Mouse (Mus musculus): ENCODE measurements at regions not wholly inside any gene's neighbourhood (a gene's known extent, or its start where the extent isn't known, plus 50 kb on each side); places are given as distances from the start of the nearest gene placed in this dataset.

DNA sequence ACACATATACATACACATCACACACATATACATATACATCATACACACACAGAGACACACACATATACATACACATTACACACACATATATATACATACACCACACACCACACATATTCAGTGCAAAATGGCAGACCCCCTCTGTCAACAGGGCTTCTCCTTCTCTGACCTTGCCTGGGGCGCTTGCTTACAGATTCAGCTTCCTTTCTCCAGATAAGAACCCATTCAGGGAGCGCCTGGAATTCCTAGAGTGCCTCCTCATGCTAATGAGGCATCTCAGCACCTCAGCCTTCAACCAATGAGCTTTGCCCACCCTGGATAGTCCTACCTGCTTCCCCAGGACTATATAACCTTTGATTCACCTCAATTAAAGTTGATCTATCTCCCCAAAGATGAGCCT, 200.3 kb downstream of the Spata18 start:
- Histone ChIP-seq H3K27ac (replicated peaks) (no peak overlapping the region), H3K9me3 (no peaks in the 10 kb centered on the region), H3K36me3 (replicated peaks) (no peaks in the 10 kb centered on the region), H3K4me1 (peaks cover 19% of the 10 kb centered on the region), H3K27me3 (replicated peaks; ENCODE audit: low read depth, poor library complexity, severe bottlenecking) (0 out of 2 replicates have a peak, but pooled peaks cover 9% of the 10 kb centered on the region), H3K4me3 (no peak overlapping the region)
- 51% methylated on average over 2 of the region's 2 CpGs for WGBS
- peak; percentile 8 for DNase-seq (ENCODE audit: low spot score)

DNA sequence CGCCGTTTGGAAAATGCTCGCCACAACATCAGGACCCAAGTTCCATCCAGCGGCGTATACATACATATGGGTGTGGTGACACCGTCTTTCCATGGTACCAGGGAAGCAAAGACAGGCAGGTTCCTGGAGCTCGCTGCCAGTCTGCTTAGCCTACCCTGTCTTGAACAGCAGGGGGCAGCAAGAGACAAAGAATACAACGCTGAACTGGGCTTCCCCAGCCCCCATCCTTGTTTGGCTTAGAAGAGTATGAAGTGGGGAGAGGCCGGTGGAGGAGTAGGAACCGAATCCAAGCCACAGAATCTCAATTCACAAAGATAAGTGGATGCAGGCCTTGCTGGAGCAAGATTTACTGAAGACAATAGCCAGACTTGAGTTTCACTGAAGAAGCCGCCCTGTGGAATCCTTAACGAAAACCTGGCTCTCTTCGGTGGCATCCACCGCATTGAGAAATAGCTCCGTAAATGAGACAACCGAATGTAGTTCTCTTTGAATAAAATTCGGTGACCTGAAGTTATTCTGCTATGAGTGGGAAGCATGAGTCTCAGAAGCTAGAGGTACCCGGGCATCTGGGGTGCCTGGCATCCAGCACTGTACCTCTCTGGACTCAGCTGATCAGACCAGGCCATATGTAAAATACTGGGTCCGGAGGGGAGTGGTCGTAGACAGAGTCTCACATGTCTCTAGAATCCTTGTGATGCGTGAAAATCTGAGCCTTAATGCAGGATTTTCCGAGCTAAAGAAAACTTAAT, 203.0 kb downstream of the Spata18 start:
- peaks cover 16% of the 10 kb centered on the region for H3K4me1 ChIP-seq
- H3K27ac ChIP-seq (replicated peaks) = peak overlapping the region; percentile 69
- no peak overlapping the region for H3K4me3 ChIP-seq
- peak; percentile 84 for DNase-seq (ENCODE audit: low spot score)
- 46% methylated on average over 22 of the region's 22 CpGs for WGBS
- no peaks in the 10 kb centered on the region for H3K9me3 ChIP-seq
- H3K27me3 ChIP-seq (replicated peaks; ENCODE audit: low read depth, poor library complexity, severe bottlenecking) = 0 out of 2 replicates have a peak, but pooled peaks cover 6% of the 10 kb centered on the region
- H3K36me3 ChIP-seq (replicated peaks) = no peaks in the 10 kb centered on the region

DNA sequence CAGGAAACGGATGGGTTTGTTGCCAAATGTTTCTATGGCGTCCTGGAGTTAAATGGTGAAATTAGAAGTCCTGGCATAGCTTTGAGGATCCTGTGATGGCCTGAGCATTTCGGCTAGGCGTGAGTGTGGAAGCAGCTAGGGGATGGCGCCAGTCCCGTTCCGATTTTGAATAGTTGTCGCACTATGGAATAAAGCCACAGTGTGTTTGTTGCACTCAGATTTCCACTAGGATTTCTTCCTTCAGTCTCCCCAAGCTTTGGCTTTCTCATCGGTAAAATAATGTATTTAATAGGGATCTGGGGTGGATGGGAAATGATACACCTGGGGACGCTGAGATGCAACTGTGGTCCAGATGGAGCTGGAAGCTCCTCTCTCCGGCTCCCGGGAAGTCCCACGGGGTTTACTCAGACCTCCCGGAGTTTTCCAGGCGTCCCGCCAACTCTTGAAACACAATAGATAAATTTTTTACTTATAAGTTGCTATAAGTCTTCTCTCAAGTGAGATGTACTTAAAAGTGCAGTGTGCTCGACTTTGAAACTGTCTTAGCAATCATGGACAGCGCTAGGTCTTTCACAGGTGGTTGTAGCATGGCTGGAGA, 203.7 kb downstream of the Spata18 start:
- Histone ChIP-seq H3K4me3 (no peak overlapping the region), H3K9me3 (no peaks in the 10 kb centered on the region), H3K27ac (replicated peaks) (peak overlapping the region; percentile 69; the same call in 1 of the 2 replicates), H3K36me3 (replicated peaks) (no peaks in the 10 kb centered on the region), H3K27me3 (replicated peaks; ENCODE audit: low read depth, poor library complexity, severe bottlenecking) (0 out of 2 replicates have a peak, but pooled peaks cover 6% of the 10 kb centered on the region), H3K4me1 (peaks cover 16% of the 10 kb centered on the region)
- WGBS = 87% methylated on average over 18 of the region's 18 CpGs
- DNase-seq (ENCODE audit: low spot score) = peak; percentile 6

DNA sequence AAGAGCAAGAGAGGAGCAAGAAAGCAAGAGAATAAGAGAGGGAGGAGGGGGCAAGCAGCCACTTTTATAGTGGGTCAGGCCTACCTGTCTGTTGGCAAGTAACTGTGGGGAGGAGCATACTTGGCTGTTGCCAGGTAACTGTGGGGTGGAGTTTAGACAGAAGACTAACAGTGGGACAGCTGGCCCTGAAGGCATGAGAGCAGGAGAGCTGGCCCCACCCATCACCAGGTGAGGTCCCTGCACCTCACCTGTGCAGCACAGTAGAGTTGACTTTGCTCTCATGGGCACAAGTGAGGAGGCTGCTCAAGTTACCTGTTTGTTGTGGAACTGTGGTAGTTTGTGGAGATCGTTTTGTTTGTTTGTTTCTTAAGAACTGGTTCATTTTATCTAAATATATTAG, 208.1 kb downstream of the Spata18 start:
- WGBS = 84% methylated on average over 1 of the region's 1 CpGs
- Histone ChIP-seq H3K36me3 (replicated peaks) (no peaks in the 10 kb centered on the region), H3K27me3 (replicated peaks; ENCODE audit: low read depth, poor library complexity, severe bottlenecking) (no peaks in the 10 kb centered on the region), H3K9me3 (no peaks in the 10 kb centered on the region), H3K27ac (replicated peaks) (no peak overlapping the region), H3K4me1 (peaks cover 8% of the 10 kb centered on the region), H3K4me3 (no peak overlapping the region)
- DNase-seq (ENCODE audit: low spot score) = peak; percentile 8

DNA sequence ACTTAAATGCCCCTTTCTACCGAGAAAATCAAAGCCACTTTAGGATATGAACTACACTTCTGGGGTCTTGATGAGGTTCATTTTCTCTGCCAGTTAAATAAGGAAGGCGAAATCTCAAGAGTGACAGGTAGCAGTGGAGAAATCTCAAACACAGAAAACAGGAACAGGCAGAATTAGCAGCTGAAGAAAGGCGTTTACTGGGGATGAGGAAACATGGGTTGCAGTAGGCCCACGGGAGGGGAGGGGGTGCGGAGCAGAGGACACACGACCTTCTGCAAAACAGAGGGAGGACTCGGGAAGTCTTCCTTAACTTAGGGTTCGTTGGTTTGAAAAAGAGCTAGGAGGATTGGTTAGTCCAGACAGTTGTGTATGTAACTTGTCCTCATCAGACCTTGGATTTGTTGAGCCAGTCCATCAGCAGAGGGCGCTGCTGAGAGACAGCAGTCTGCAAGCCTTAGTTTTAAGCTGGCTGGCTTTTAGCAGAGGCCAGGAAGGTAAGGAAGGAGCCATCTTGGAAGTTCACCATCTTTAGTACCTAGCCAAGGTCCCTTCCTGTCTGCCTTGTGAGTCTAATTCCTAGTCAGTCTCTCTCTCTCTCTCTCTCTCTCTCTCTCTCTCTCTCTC, 204.0 kb downstream of the Usp46 start:
- Histone ChIP-seq H3K4me3 (no peak overlapping the region), H3K27me3 (replicated peaks; ENCODE audit: low read depth, poor library complexity, severe bottlenecking) (no peaks in the 10 kb centered on the region), H3K36me3 (replicated peaks) (no peaks in the 10 kb centered on the region), H3K27ac (replicated peaks) (no peak overlapping the region), H3K4me1 (no peaks in the 10 kb centered on the region), H3K9me3 (no peaks in the 10 kb centered on the region)
- DNase-seq (ENCODE audit: low spot score) = peak; percentile 71
- WGBS = 77% methylated on average over 9 of the region's 9 CpGs

DNA sequence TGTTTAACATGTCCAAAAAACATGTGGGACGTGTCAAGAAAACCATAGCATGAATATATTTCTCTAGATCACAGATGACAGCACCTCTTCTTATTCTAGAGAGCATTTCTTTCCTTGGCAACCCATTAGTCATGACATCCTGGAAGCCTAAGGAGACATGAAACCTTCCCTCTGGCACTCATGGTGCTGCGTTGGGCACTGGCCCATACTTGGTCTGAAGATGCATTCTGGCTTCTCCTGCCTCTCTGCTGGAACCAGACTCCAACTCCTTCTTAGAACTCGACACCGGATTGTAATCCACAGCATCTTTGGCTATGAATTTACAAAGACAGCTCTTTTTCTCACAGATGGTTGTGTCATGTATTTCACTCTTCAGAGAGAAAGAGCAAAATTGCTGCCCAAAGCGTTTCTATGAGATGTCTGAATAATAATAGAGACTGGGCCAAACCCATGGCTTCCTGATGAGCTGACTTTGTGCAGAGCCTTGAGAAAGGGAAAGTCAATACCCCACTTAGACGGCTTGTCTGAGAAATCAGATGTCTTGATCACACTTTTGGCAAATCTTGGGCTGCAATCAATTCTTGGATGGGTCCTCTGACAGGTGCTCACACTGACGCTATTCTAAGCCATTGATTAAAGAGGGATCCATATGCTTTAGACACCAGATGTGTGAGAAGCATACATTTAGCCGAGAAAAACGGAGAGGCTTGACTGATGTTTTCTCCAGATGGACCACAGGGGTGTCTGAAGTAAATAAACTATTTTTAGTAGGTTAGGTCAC, 195.4 kb downstream of the Usp46 start:
- Histone ChIP-seq H3K36me3 (replicated peaks) (no peaks in the 10 kb centered on the region), H3K4me3 (no peak overlapping the region), H3K27me3 (replicated peaks; ENCODE audit: low read depth, poor library complexity, severe bottlenecking) (no peaks in the 10 kb centered on the region), H3K4me1 (no peaks in the 10 kb centered on the region), H3K27ac (replicated peaks) (no peak overlapping the region), H3K9me3 (no peaks in the 10 kb centered on the region)
- no peak for DNase-seq (ENCODE audit: low spot score)
- WGBS = 76% methylated on average over 9 of the region's 9 CpGs

DNA sequence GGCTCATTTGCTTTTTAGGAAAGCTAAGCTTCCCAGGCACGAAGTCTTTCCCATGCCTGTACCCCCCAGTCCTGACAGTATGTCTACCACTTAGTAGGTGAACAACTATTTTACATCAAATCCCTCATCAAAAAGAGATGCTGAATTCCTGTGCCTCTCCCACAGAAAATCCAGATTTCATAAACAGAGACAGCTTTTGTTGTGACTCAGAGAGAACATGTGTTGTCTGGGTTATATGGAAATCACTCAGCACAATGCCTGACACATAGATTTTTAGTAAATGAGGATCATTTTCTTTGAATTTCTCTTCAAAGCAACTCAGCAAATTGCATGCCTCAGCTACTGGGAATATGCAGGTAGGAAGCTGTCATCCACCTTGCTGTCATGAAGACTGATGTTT, 193.5 kb downstream of the Usp46 start:
- no peaks in the 10 kb centered on the region for H3K4me1 ChIP-seq
- 90% methylated on average over 1 of the region's 1 CpGs for WGBS
- H3K27ac ChIP-seq (replicated peaks) = no peak overlapping the region
- no peaks in the 10 kb centered on the region for H3K27me3 ChIP-seq (replicated peaks; ENCODE audit: low read depth, poor library complexity, severe bottlenecking)
- DNase-seq (ENCODE audit: low spot score) = no peak
- no peak overlapping the region for H3K4me3 ChIP-seq
- no peaks in the 10 kb centered on the region for H3K9me3 ChIP-seq
- H3K36me3 ChIP-seq (replicated peaks) = no peaks in the 10 kb centered on the region

DNA sequence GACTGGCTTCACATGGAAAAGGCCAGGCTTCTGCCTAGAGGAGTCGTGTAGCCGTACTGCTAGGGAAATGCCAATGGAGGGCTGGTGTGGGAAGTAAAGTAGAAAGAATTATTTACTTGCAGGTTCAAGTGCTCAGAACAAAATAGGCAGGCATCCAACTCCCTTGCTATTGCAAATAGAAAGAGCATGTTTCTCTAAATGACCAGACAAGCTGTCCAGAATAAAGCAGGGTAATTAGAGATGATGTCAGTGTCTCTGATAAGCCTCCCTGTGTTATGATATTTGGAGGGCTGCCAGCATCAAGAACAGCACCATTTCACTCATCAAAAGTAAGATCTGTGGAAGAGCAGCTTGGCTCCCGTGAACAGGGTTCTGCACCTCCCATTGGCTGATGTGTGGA, 192.4 kb downstream of the Usp46 start:
- WGBS = 84% methylated on average over 3 of the region's 3 CpGs

DNA sequence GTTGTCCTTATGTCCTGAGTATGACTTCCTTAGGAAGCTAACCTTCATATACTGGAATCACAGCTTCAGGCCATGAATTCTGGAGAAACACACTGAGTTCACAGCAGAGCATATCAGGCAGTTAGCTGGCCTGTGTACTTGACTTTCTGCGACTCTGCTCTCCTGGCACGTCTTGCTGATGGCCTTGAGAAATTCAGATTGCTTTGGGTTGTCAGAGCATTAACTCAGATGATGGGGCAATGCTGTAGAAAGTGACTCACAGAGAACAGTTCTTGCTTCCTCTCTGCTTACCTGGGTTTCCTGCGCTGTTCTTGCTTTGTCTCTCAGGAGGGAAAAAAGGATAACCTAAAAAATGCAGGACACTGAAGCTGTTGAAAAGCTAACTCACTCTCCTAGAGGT, 187.3 kb downstream of the Usp46 start:
- H3K9me3 ChIP-seq = no peaks in the 10 kb centered on the region
- peaks cover 21% of the 10 kb centered on the region for H3K4me1 ChIP-seq
- no peak overlapping the region for H3K4me3 ChIP-seq
- H3K27me3 ChIP-seq (replicated peaks; ENCODE audit: low read depth, poor library complexity, severe bottlenecking) = no peaks in the 10 kb centered on the region
- peak overlapping the region; percentile 36; the same call in 1 of the 2 replicates for H3K27ac ChIP-seq (replicated peaks)
- no peaks in the 10 kb centered on the region for H3K36me3 ChIP-seq (replicated peaks)
- no peak for DNase-seq (ENCODE audit: low spot score)
- WGBS = 67% methylated on average over 3 of the region's 3 CpGs

More for the DNA sequence above, 192.4 kb downstream of the Usp46 start:
- Histone ChIP-seq H3K36me3 (replicated peaks) (no peaks in the 10 kb centered on the region), H3K27me3 (replicated peaks; ENCODE audit: low read depth, poor library complexity, severe bottlenecking) (no peaks in the 10 kb centered on the region), H3K4me1 (peaks cover 6% of the 10 kb centered on the region), H3K4me3 (no peak overlapping the region), H3K9me3 (no peaks in the 10 kb centered on the region), H3K27ac (replicated peaks) (no peak overlapping the region)
- no peak for DNase-seq (ENCODE audit: low spot score)

DNA sequence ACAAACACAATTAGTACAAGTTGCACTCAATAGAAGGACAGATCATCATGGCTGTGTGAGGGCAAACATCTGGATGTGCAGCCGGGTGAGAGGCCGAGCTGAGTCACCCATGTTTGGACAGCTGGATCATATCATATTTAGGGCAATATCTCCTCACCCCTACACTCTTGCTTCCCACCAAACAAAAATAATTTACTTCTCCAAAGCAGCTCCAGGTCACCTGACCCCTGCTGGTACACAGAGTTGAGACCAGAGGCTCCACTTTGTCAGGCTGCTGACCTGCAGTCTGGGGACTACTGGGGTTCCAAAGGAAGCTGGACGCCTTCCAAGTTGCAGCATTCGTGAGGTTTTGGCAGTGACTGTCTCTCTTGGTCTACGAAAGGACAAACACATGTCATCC, 186.3 kb downstream of the Usp46 start:
- 30% methylated on average over 5 of the region's 5 CpGs for WGBS
- Histone ChIP-seq H3K4me1 (peaks cover 21% of the 10 kb centered on the region), H3K4me3 (no peak overlapping the region), H3K36me3 (replicated peaks) (no peaks in the 10 kb centered on the region), H3K9me3 (peaks cover 2% of the 10 kb centered on the region; the same call in 1 of the 2 replicates), H3K27ac (replicated peaks) (no peak overlapping the region), H3K27me3 (replicated peaks; ENCODE audit: low read depth, poor library complexity, severe bottlenecking) (no peaks in the 10 kb centered on the region)
- peak; percentile 78 for DNase-seq (ENCODE audit: low spot score)

DNA sequence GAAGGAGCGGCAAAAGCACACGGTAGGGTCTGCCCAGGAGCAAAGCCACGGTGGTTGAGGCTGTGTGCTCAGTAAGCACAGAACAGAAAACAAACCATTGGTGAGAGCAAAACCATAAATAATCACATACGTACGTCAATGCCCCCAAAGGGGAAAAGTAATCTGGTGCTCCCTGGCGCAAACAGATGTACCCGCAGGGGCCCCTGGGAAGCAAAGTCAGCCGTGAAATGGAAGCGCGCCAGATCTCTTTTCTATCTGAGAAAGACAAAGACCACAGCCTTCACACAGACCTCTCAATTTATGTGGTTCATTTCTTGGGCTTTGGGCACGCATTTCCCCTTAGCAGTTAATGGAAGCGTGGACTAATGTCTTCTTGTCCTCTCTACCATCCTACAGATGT, 183.2 kb downstream of the Usp46 start:
- H3K9me3 ChIP-seq = peaks cover 2% of the 10 kb centered on the region; the same call in 1 of the 2 replicates
- peaks cover 26% of the 10 kb centered on the region for H3K4me1 ChIP-seq
- no peak overlapping the region for H3K4me3 ChIP-seq
- H3K27me3 ChIP-seq (replicated peaks; ENCODE audit: low read depth, poor library complexity, severe bottlenecking) = no peaks in the 10 kb centered on the region
- WGBS = 83% methylated on average over 12 of the region's 12 CpGs
- H3K36me3 ChIP-seq (replicated peaks) = no peaks in the 10 kb centered on the region
- no peak for DNase-seq (ENCODE audit: low spot score)
- no peak overlapping the region for H3K27ac ChIP-seq (replicated peaks)

DNA sequence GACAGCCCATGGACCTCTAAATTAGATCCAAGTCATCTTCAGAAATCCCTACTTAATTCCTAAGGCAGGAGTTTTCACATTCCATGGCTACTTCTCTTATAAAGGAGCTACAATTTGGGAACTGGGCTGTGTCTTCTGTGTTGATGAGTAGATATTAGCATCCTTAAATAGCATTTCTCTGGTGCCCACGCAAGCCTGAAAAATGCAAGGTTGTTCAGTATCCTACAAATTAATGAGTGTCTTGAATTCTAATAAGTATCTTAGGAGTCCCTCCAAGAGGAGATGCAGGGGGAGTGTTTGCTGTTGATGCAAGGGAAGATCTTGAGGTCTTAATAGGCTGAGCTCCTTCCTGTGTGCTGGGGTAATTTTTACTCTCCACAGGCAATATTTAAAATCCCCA, 182.5 kb downstream of the Usp46 start:
- no peak overlapping the region for H3K4me3 ChIP-seq
- H3K9me3 ChIP-seq = peaks cover 2% of the 10 kb centered on the region; the same call in 1 of the 2 replicates
- H3K27ac ChIP-seq (replicated peaks) = no peak overlapping the region
- H3K4me1 ChIP-seq = peaks cover 21% of the 10 kb centered on the region
- 89% methylated on average over 1 of the region's 1 CpGs for WGBS
- H3K36me3 ChIP-seq (replicated peaks) = no peaks in the 10 kb centered on the region
- DNase-seq (ENCODE audit: low spot score) = no peak
- H3K27me3 ChIP-seq (replicated peaks; ENCODE audit: low read depth, poor library complexity, severe bottlenecking) = no peaks in the 10 kb centered on the region
